Comparison of ENCODE assay signal across 25 mouse cellular contexts in genomic region chr2:130358852-130359251, GRCm38 (mm10). TPM values are rescaled to one million over a fixed set of nuclear protein-coding genes. Genes with fewer than 3 reads are reported as not detected.
DNase-seq lines count a peak whose midpoint lies in the region; ATAC-seq lines count a peak whose summit lies in the region.
"Had no signal": no experiment of that assay in that cellular context is flagged by ENCODE, and none has a peak within 500 bp of the region (broad histone marks: within the 10 kb centered on the region; RNA-seq: fewer than 3 reads in every experiment).

No protein-coding gene starts in this region.

- no peaks in the 10 kb centered on the region for H3K9me3 ChIP-seq in forebrain, embryonic 11.5 days (ENCODE audit: control insufficient read depth, low read length)
- H3K9me3 ChIP-seq in forebrain, embryonic 10.5 days: no peaks in the 10 kb centered on the region
- no peaks in the 10 kb centered on the region; the same call in 1 of the 2 replicates for H3K9me3 ChIP-seq in midbrain, embryonic 13.5 days
- no peaks in the 10 kb centered on the region for H3K9me3 ChIP-seq in midbrain, embryonic 14.5 days (ENCODE audit: control insufficient read depth, low read length)
- H3K9me3 ChIP-seq in forebrain, embryonic 12.5 days: no peaks in the 10 kb centered on the region
- no peaks in the 10 kb centered on the region for H3K9me3 ChIP-seq in forebrain, embryonic 16.5 days (ENCODE audit: control insufficient read depth, low read length)
- H3K9me3 ChIP-seq: embryonic facial prominence, embryonic 10.5 days had no signal

- H3K9ac ChIP-seq in forebrain, embryonic 11.5 days (ENCODE audit: low read length): no peak overlapping the region
- no peak overlapping the region for H3K9ac ChIP-seq in midbrain, embryonic 13.5 days (replicated peaks)
- no peak overlapping the region for H3K9ac ChIP-seq in midbrain, embryonic 14.5 days (replicated peaks; ENCODE audit: low read length)
- H3K9ac ChIP-seq in forebrain, embryonic 12.5 days: no peak overlapping the region
- no peak overlapping the region for H3K9ac ChIP-seq in forebrain, embryonic 16.5 days (replicated peaks; ENCODE audit: low read depth, low read length)
- H3K9ac ChIP-seq: hindbrain, embryonic 14.5 days had no signal

- H3K4me2 ChIP-seq in forebrain, embryonic 11.5 days (ENCODE audit: low read depth, low read length, severe bottlenecking): no peak overlapping the region
- H3K4me2 ChIP-seq in midbrain, embryonic 13.5 days (replicated peaks): no peak overlapping the region
- no peak overlapping the region for H3K4me2 ChIP-seq in midbrain, embryonic 14.5 days (ENCODE audit: low read length)
- H3K4me2 ChIP-seq in forebrain, embryonic 12.5 days: no peak overlapping the region
- no peak overlapping the region for H3K4me2 ChIP-seq in forebrain, embryonic 16.5 days (ENCODE audit: low read length)
- H3K4me2 ChIP-seq: hindbrain, embryonic 14.5 days had no signal

- H3K27me3 ChIP-seq in forebrain, embryonic 11.5 days (ENCODE audit: control insufficient read depth, insufficient read depth, low read length): peaks cover 42% of the 10 kb centered on the region
- H3K27me3 ChIP-seq in forebrain, embryonic 10.5 days (ENCODE audit: poor library complexity, severe bottlenecking): peaks cover 61% of the 10 kb centered on the region
- peaks cover 46% of the 10 kb centered on the region for H3K27me3 ChIP-seq in midbrain, embryonic 13.5 days
- H3K27me3 ChIP-seq in midbrain, embryonic 14.5 days (ENCODE audit: control insufficient read depth, insufficient read depth, low read length): peaks cover 40% of the 10 kb centered on the region
- H3K27me3 ChIP-seq in forebrain, embryonic 12.5 days: peaks cover 46% of the 10 kb centered on the region
- H3K27me3 ChIP-seq in forebrain, embryonic 16.5 days (replicated peaks; ENCODE audit: control insufficient read depth, insufficient read depth, low read length): peaks cover 18% of the 10 kb centered on the region
- H3K27me3 ChIP-seq: Patski had no signal

- WGBS in forebrain, embryonic 11.5 days: 24% methylated on average over 5 of the region's 5 CpGs
- 27% methylated on average over 5 of the region's 5 CpGs for WGBS in forebrain, embryonic 10.5 days
- WGBS in midbrain, embryonic 13.5 days: 22% methylated on average over 5 of the region's 5 CpGs
- 31% methylated on average over 5 of the region's 5 CpGs for WGBS in midbrain, embryonic 14.5 days
- 22% methylated on average over 5 of the region's 5 CpGs for WGBS in forebrain, embryonic 12.5 days
- 8% methylated on average over 5 of the region's 5 CpGs for WGBS in forebrain, embryonic 16.5 days

- no peak overlapping the region for H3K4me3 ChIP-seq in forebrain, embryonic 11.5 days (ENCODE audit: low read depth, low read length)
- no peak overlapping the region for H3K4me3 ChIP-seq in forebrain, embryonic 10.5 days
- H3K4me3 ChIP-seq in midbrain, embryonic 13.5 days (replicated peaks): no peak overlapping the region
- H3K4me3 ChIP-seq in midbrain, embryonic 14.5 days (replicated peaks; ENCODE audit: low read depth, low read length): no peak overlapping the region
- no peak overlapping the region for H3K4me3 ChIP-seq in forebrain, embryonic 12.5 days (replicated peaks)
- no peak overlapping the region for H3K4me3 ChIP-seq in forebrain, embryonic 16.5 days (replicated peaks; ENCODE audit: low read length)
- H3K4me3 ChIP-seq: embryonic facial prominence, embryonic 10.5 days; gastrocnemius, adult 2 months had no signal

- peaks cover 8% of the 10 kb centered on the region; the same call in 1 of the 2 replicates for H3K4me1 ChIP-seq in forebrain, embryonic 11.5 days (replicated peaks; ENCODE audit: control insufficient read depth, insufficient read depth, low read length)
- H3K4me1 ChIP-seq in forebrain, embryonic 10.5 days: peaks cover 14% of the 10 kb centered on the region
- peaks cover 4% of the 10 kb centered on the region; the same call in 1 of the 2 replicates for H3K4me1 ChIP-seq in midbrain, embryonic 13.5 days (replicated peaks)
- no peaks in the 10 kb centered on the region for H3K4me1 ChIP-seq in midbrain, embryonic 14.5 days (ENCODE audit: control insufficient read depth, insufficient read depth, low read length)
- H3K4me1 ChIP-seq in forebrain, embryonic 12.5 days: peaks cover 9% of the 10 kb centered on the region
- H3K4me1 ChIP-seq in forebrain, embryonic 16.5 days (replicated peaks; ENCODE audit: control insufficient read depth, insufficient read depth, low read length): peaks cover 17% of the 10 kb centered on the region

- no peak for DNase-seq in forebrain, embryonic 11.5 days (ENCODE audit: low spot score)
- no peak for DNase-seq in forebrain, embryonic 10.5 days (ENCODE audit: extremely low spot score, low spot score)
- DNase-seq in midbrain, embryonic 14.5 days: no peak
- no peak for DNase-seq in retina, postnatal 1 day
- DNase-seq in thymus, postnatal 25 days: no peak
- DNase-seq: adrenal gland, postnatal 14 days; cerebellum, adult 11 months; cerebellum, adult 9-11 months; gastrocnemius, adult 2 months; gastrocnemius, postnatal 25 days; heart, postnatal 10 days; heart, postnatal 4 days; kidney, adult 8-10 months had no signal

- no peak overlapping the region for H3K27ac ChIP-seq in forebrain, embryonic 11.5 days (ENCODE audit: low read depth, low read length)
- no peak overlapping the region for H3K27ac ChIP-seq in forebrain, embryonic 10.5 days
- H3K27ac ChIP-seq in midbrain, embryonic 13.5 days: no peak overlapping the region
- H3K27ac ChIP-seq in midbrain, embryonic 14.5 days (replicated peaks; ENCODE audit: low read depth, low read length): no peak overlapping the region
- H3K27ac ChIP-seq in forebrain, embryonic 12.5 days: no peak overlapping the region
- H3K27ac ChIP-seq in forebrain, embryonic 16.5 days (ENCODE audit: low read length): no peak overlapping the region
- H3K27ac ChIP-seq: embryonic facial prominence, embryonic 10.5 days; gastrocnemius, adult 2 months; hindbrain, embryonic 14.5 days had no signal

- no peaks in the 10 kb centered on the region for H3K36me3 ChIP-seq in forebrain, embryonic 11.5 days (ENCODE audit: control insufficient read depth, insufficient read depth, low read length)
- no peaks in the 10 kb centered on the region for H3K36me3 ChIP-seq in forebrain, embryonic 10.5 days (replicated peaks)
- H3K36me3 ChIP-seq in midbrain, embryonic 13.5 days: no peaks in the 10 kb centered on the region
- H3K36me3 ChIP-seq in midbrain, embryonic 14.5 days (ENCODE audit: control insufficient read depth, insufficient read depth, low read length): no peaks in the 10 kb centered on the region
- no peaks in the 10 kb centered on the region for H3K36me3 ChIP-seq in forebrain, embryonic 12.5 days (replicated peaks)
- H3K36me3 ChIP-seq in forebrain, embryonic 16.5 days (ENCODE audit: control insufficient read depth, insufficient read depth): no peaks in the 10 kb centered on the region
- H3K36me3 ChIP-seq: embryonic facial prominence, embryonic 10.5 days had no signal

- peak; percentile 64 for ATAC-seq in forebrain, embryonic 11.5 days (replicated peaks; ENCODE audit: low FRiP score)
- peak; percentile 18; the same call in 1 of the 2 replicates for ATAC-seq in midbrain, embryonic 13.5 days
- ATAC-seq in midbrain, embryonic 14.5 days (ENCODE audit: low FRiP score, low TSS enrichment): no peak
- ATAC-seq in forebrain, embryonic 12.5 days (ENCODE audit: low FRiP score): peak; percentile 66; the same call in 1 of the 2 replicates
- peak; percentile 73 for ATAC-seq in forebrain, embryonic 16.5 days
- ATAC-seq: activated CD4-positive, CD25-positive, alpha-beta regulatory T cell, adult 4 months; inflammation-experienced regulatory T-cells, adult 6 months; intestine, postnatal 0 days; Patski had no signal

RNA-seq across cellular contexts. Expression of gene Cpxm1, which starts 38.5 kb away (rescaled TPM):
- 27.1 and 29.9 TPM in 2 replicates for polyA plus RNA-seq in forebrain, embryonic 11.5 days (2014; fragmentation: Nextera tagmentation; extraction: Ambion mirVana)
- polyA plus RNA-seq in forebrain, embryonic 10.5 days (2016; fragmentation: Nextera tagmentation; extraction: Ambion mirVana): 36.7 and 41.8 TPM in 2 replicates
- polyA plus RNA-seq in midbrain, embryonic 13.5 days (2015; fragmentation: Nextera tagmentation; extraction: Ambion mirVana): 13.6 and 16.4 TPM in 2 replicates
- polyA plus RNA-seq in midbrain, embryonic 14.5 days (2014; fragmentation: Nextera tagmentation; extraction: Ambion mirVana): 13.0 and 15.3 TPM in 2 replicates
- 26.2 and 28.4 TPM in 2 replicates for polyA plus RNA-seq in forebrain, embryonic 12.5 days (2016; fragmentation: Nextera tagmentation; extraction: Ambion mirVana)
- polyA plus RNA-seq in forebrain, embryonic 16.5 days (2015; fragmentation: Nextera tagmentation; extraction: Ambion mirVana): 18.1 and 19.0 TPM in 2 replicates

RNA-seq across cellular contexts. Expression of gene Gm28372, which starts 46.2 kb away (rescaled TPM):
- not detected in 2 replicates for polyA plus RNA-seq in forebrain, embryonic 11.5 days (2014; fragmentation: Nextera tagmentation; extraction: Ambion mirVana)
- 0.07 TPM in 1 of 2 replicates, not detected in the other for polyA plus RNA-seq in forebrain, embryonic 10.5 days (2016; fragmentation: Nextera tagmentation; extraction: Ambion mirVana)
- polyA plus RNA-seq in midbrain, embryonic 13.5 days (2015; fragmentation: Nextera tagmentation; extraction: Ambion mirVana): 0.17 TPM in 2 replicates
- polyA plus RNA-seq in midbrain, embryonic 14.5 days (2014; fragmentation: Nextera tagmentation; extraction: Ambion mirVana): 0.15 TPM in 1 of 2 replicates, not detected in the other
- polyA plus RNA-seq in forebrain, embryonic 12.5 days (2016; fragmentation: Nextera tagmentation; extraction: Ambion mirVana): not detected in 2 replicates
- polyA plus RNA-seq in forebrain, embryonic 16.5 days (2015; fragmentation: Nextera tagmentation; extraction: Ambion mirVana): not detected in 2 replicates
- polyA plus RNA-seq: activated CD4-positive, CD25-positive, alpha-beta regulatory T cell, adult 4 months; C2C12; embryonic facial prominence, embryonic 10.5 days; embryonic facial prominence, embryonic 14.5 days; heart, embryonic 14.5 days; inflammation-experienced regulatory T-cells, adult 6 months; intestine, postnatal 0 days had no signal

RNA-seq across cellular contexts. Expression of gene 1700020A23Rik, which starts 46.2 kb away (rescaled TPM):
- not detected in 2 replicates for polyA plus RNA-seq in forebrain, embryonic 11.5 days (2014; fragmentation: Nextera tagmentation; extraction: Ambion mirVana)
- polyA plus RNA-seq in forebrain, embryonic 10.5 days (2016; fragmentation: Nextera tagmentation; extraction: Ambion mirVana): 0.21 and 0.32 TPM in 2 replicates
- 0.46 and 0.58 TPM in 2 replicates for polyA plus RNA-seq in midbrain, embryonic 13.5 days (2015; fragmentation: Nextera tagmentation; extraction: Ambion mirVana)
- not detected in 2 replicates for polyA plus RNA-seq in midbrain, embryonic 14.5 days (2014; fragmentation: Nextera tagmentation; extraction: Ambion mirVana)
- not detected in 2 replicates for polyA plus RNA-seq in forebrain, embryonic 12.5 days (2016; fragmentation: Nextera tagmentation; extraction: Ambion mirVana)
- polyA plus RNA-seq in forebrain, embryonic 16.5 days (2015; fragmentation: Nextera tagmentation; extraction: Ambion mirVana): 0.73 and 0.86 TPM in 2 replicates
- polyA plus RNA-seq: activated CD4-positive, CD25-positive, alpha-beta regulatory T cell, adult 4 months; C2C12; embryonic facial prominence, embryonic 10.5 days; embryonic facial prominence, embryonic 14.5 days; heart, embryonic 14.5 days; inflammation-experienced regulatory T-cells, adult 6 months; intestine, postnatal 0 days; Patski had no signal

RNA-seq across cellular contexts. Expression of gene Tmem239, which starts 47.4 kb away (rescaled TPM):
- polyA plus RNA-seq in forebrain, embryonic 11.5 days (2014; fragmentation: Nextera tagmentation; extraction: Ambion mirVana): not detected in 2 replicates
- polyA plus RNA-seq in forebrain, embryonic 10.5 days (2016; fragmentation: Nextera tagmentation; extraction: Ambion mirVana): not detected in 2 replicates
- polyA plus RNA-seq in midbrain, embryonic 13.5 days (2015; fragmentation: Nextera tagmentation; extraction: Ambion mirVana): not detected in 2 replicates
- not detected in 2 replicates for polyA plus RNA-seq in midbrain, embryonic 14.5 days (2014; fragmentation: Nextera tagmentation; extraction: Ambion mirVana)
- polyA plus RNA-seq in forebrain, embryonic 12.5 days (2016; fragmentation: Nextera tagmentation; extraction: Ambion mirVana): 0.15 TPM in 1 of 2 replicates, not detected in the other
- polyA plus RNA-seq in forebrain, embryonic 16.5 days (2015; fragmentation: Nextera tagmentation; extraction: Ambion mirVana): 0.27 TPM in 1 of 2 replicates, not detected in the other
- polyA plus RNA-seq: activated CD4-positive, CD25-positive, alpha-beta regulatory T cell, adult 4 months; embryonic facial prominence, embryonic 10.5 days; embryonic facial prominence, embryonic 14.5 days; heart, embryonic 14.5 days; hindbrain, embryonic 14.5 days; inflammation-experienced regulatory T-cells, adult 6 months; intestine, postnatal 0 days; Patski had no signal
